Mouse (Mus musculus): Measurements from ENCODE around the gene Dpt.
"Not testable (repeated sequence)": the region's sequence is repeated elsewhere in the genome, so short reads cannot be mapped to it uniquely, and the experiment has no call there.

Gene Dpt

GRCm38 (mm10) chr1:164817331-164817730, 20.9 kb downstream of the Dpt start:
- no peak for DNase-seq (ENCODE audit: low read depth, low spot score)

DNA sequence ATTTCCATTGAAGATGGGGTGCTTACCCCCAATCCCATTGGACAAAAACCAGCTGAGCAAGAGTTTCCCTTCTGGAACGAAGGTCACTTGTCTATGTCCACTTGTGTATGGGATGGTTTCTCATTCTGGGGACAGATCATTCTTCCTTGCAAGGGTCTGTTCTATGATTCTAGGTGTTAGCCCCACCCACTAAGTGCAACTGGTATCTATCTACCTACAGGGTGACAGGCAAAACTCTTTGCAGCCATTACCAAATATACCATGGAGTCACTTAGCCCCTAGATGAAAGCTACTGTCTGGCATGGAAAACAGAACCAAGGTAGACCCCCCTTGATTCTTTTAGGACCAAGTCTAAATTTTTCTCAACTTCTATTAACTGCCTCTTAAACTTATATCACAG, 24.9 kb downstream of the Dpt start:
- no peak for DNase-seq (ENCODE audit: low read depth, low spot score)

DNA sequence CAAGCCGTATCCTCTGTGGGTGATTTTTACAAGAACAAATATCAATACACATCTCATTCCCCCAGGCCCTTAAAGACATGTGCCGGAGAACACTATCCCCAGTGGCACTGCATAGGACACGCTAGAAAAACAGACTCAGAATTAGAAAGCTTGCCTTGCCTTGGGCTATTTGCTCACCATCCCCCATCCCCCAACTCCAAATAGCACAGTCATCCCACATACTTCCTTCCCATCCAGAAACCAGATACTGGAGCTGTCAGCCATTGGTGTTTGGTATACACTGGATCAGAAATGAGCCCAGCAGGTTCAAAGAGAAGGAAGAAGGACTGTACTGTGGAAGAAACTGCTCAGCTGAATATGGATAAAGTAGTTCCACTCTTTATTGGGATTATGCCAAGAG, 25.4 kb downstream of the Dpt start:
- no peak for DNase-seq (ENCODE audit: low read depth, low spot score)

DNA sequence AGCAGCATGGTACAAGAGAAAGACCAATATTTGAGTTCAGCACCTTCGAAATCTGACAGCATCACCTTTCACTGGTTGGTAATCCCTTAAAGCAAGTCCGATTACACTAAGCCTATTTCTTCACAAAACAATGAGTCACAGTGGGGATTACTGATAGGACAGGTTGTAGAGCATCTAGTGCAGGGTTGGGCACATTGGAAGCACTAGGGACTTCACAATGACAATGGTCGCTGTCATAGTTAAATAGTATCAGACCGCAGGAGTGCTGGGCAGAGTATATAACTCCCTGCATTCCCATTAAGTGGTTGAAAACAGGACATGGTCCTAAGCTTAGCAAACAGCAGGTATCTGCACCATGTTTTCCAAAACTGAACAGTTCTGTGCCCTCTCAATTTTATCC, 25.8 kb downstream of the Dpt start:
- DNase-seq (ENCODE audit: low read depth, low spot score) = no peak

DNA sequence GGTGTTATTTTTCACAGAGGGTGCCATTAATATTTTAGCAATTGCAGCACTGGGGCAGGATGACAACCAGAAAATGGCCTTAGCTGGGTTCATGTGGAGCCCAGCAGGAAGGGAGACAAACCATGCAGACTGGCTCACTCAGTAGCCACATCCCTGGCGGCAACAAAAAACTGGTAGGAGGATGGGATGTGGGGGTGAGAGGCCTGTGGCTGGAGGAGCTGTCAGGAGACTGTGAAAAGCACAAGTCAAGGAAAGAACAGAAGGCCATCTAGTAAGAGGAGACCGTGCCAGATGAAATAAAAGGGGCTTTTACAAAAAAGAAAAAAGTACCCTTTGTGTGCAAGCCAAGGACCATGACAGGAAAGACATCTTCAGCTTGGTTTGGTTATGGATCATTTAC, 28.5 kb downstream of the Dpt start:
- no peak for DNase-seq (ENCODE audit: low read depth, low spot score)

DNA sequence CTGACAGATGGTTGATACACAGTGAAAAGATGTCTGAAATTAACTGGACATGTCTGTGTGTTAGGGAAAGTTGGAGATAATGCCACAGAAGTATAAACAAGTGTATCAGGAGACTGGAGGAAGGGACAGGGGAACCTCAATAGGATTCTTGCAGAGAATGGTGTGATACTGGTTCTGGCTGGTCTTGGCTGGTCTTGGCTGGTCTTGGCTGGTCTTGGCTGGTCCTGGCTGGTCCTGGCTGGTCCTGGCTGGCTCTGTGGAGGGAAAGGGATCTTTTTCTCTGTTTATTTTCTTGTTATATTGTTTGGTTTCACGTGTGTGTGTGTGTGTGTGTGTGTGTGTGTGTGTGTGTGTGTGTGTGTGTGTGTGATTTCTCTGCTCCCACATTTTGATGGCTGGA, 33.4 kb downstream of the Dpt start:
- DNase-seq (ENCODE audit: low read depth, low spot score) = no peak

DNA sequence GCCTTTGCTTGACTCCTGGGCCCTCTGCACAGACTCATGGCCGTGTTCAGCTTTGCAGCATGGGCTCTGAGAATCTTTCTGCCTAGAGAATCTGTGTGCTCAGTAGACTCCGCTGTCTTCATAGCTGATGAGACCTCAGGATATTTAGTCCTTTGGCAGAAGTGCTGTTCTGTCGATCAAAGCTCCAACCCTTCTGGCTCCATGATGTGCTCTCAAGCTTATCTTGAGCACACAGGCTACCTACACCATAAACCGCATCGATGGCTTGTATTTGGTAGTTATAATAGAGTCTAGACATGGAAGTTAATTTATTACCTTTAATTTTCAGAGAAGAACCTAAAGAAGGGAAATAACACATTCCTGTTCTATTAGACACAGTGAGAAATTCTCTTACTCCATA, 36.0 kb downstream of the Dpt start:
- DNase-seq (ENCODE audit: low read depth, low spot score) = no peak

DNA sequence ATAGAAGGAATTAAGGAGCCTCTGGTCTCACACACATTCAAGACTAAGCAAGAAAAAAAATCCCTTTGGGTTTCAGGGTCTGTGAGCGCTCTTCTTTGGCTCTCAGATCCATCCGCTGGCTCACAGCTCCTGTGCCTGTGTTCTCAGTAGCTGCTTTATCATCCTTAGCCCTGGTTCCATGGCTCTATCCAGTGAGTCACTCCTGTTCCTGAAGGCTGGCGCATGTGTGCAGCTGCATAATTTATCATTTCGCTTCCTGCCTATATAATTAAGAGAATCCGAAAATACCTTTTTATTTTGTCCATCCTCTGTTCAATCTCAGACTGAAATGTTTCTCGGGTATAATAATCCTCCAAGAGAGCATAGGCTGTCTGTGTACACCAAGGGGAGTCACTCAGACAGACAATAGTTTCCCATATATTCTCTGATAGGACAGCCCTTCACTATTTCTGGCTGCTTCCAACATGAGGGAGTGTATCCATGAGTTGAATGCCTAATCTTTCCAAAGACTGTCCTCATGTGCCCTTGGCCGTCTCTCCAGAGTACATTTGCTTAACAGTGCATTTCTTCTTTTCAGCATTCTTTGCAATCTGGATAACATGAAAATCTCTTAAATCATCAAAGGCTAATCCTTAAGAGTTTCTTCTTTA, 52.3 kb downstream of the Dpt start:
- DNase-seq (ENCODE audit: low read depth, low spot score) = no peak

DNA sequence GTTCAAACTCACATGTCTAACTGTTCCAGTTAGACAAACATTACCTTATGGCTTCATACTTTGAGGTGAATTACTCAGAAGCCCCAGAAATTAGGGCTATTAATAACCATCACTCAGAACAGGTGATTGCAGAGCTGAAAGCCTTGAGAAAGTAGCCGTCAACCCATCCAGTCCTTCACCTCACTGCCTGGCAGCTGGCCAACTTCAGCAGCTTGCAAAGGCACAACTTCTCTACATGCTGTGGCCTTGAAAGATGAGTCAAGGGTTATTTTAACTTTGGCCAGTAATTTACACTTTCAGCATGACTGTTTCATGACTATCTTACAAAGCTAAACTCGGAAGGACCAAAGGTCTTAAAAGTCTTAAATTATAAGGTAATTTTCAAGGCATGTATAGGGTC, 59.3 kb downstream of the Dpt start:
- not testable (repeated sequence) for DNase-seq (ENCODE audit: low read depth, low spot score)

DNA sequence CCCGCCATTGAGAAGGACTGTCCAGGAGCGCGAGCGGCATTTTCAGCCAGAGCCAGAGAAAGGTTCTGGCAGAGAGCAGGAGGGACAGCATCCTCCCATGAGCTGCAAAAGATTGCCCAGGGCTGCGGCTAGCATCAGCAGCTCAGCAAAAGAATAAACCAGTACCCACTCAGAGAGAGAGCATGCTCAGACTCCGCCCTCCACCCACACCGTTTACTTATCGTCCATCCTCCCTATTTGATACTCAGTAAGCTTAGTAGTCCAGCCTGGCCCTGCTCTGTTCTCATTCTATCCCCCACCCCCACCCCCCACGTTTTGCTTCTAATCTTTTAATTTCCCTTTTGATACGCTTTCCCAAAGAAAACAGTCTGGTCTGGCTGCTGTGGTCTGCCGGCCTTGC, 63.5 kb downstream of the Dpt start:
- DNase-seq (ENCODE audit: low read depth, low spot score) = no peak

- DNase-seq (ENCODE audit: low read depth, low spot score) = no peak
Measured at GRCm38 (mm10) chr1:164860782-164861181, 64.3 kb downstream of the Dpt start.

- DNase-seq (ENCODE audit: low read depth, low spot score) = no peak
Measured at GRCm38 (mm10) chr1:164861501-164861900, 65.1 kb downstream of the Dpt start.

DNA sequence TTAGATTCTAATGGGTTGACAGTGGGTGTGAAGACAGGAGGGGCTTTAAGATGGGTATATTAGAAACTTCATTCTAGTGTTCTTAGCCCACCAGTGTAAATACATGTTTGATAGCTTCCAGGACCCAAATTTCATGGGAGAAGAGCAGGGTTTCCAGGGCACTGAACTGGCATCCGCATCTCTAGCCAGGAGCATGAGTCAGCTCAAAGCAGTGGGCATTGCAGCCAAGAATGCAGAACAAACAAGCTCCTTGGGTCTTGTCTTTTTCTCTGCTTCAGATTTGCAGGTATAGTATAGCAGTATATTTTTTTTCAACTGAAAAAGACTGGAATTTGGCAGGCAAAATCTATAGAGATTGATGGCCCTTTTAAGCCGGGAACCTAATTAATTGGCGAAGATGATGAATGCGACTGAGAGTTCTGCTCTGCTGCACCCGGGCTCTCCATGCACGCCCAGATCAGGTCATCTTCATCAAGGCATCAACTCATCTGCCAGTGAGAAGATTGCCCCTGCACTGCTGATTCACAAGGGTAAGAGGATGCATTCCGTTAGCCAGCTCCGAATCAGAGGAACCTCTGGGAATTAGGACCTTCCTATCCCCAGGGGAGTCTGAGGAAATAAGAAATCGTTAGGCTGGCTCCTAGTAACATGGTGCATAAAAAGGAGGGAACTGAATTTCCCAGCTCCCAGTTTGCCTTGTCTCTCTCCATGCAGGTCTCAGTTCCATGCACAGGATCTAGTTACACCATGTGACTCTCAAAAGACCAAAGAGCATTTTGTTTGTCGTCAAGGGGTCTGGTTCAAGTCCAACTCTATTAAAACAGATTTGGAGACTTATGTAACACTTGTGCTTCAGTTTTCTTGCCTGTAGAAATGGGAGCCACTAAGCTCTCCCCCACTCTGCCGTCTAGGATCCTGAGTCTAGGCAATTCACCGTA, 66.8 kb downstream of the Dpt start:
- no peak for DNase-seq (ENCODE audit: low read depth, low spot score)

DNA sequence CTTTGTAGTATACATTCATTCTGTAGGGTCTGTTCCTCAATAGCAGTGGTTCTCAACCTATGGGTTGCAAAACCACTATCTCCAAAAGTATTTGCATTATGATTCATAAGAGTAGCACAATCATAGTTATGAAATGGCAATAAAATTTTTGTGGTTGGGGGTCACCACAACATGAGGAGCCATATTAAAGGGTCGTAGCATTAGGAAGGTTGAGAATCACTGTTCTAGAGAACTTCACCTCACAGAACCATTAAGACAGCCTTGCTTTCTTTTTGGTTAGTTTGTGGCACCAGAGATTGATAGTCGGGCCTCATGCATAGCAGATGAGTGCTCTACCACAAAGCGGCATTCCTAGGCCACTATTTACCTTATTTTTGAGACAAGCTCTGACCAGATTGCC, 68.2 kb downstream of the Dpt start:
- DNase-seq (ENCODE audit: low read depth, low spot score) = no peak

GRCm38 (mm10) chr1:164870694-164871093, 74.2 kb downstream of the Dpt start:
- DNase-seq (ENCODE audit: low read depth, low spot score) = peak; percentile 29

Measured in CD4-positive helper T cell, adult 2 months (primary cell).